Mouse (Mus musculus): Measurements from ENCODE around the gene Snn. TPM values are rescaled to one million over a fixed set of nuclear protein-coding genes. Genes with fewer than 3 reads are reported as not detected.

Snn gene
- polyA plus RNA-seq, 1 experiment from 2014 or later, result 170 TPM

DNA sequence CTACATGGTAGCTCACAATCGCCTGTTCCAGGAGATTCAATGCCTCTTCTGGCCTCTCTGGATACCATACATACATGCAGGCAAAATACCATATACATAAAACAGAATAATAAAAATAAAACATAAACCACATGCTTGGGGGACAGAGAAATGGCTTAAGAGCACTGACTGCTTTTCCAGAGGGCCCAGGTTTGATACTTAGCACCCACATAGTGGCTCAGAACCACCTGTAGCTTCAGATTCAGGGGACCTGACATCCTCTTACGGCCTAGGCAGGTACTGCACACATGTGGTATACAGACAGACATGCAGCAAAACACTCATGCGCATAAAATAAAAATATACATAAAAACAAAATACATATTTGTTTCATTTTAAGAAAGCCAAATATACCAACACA lies 25.6 kb downstream of the Snn start:
- Histone ChIP-seq H3K9ac (ENCODE audit: low read length) (no peak overlapping the region), H3K4me1 (ENCODE audit: control insufficient read depth, insufficient read depth, low read length) (peaks cover 18% of the 10 kb centered on the region; the same call in 1 of the 2 replicates), H3K4me3 (ENCODE audit: low read depth, low read length) (no peak overlapping the region), H3K4me2 (ENCODE audit: low read length) (no peak overlapping the region), H3K27ac (ENCODE audit: low read depth, low read length) (no peak overlapping the region), H3K27me3 (replicated peaks; ENCODE audit: control insufficient read depth, insufficient read depth, low read length) (no peaks in the 10 kb centered on the region), H3K36me3 (ENCODE audit: control insufficient read depth, insufficient read depth, low read length) (peaks cover 71% of the 10 kb centered on the region), H3K9me3 (replicated peaks; ENCODE audit: control insufficient read depth, low read length) (no peaks in the 10 kb centered on the region)
- ATAC-seq (no peak), DNase-seq (ENCODE audit: low spot score) (no peak)
- WGBS, result 96% methylated on average over 3 of the region's 3 CpGs

DNA sequence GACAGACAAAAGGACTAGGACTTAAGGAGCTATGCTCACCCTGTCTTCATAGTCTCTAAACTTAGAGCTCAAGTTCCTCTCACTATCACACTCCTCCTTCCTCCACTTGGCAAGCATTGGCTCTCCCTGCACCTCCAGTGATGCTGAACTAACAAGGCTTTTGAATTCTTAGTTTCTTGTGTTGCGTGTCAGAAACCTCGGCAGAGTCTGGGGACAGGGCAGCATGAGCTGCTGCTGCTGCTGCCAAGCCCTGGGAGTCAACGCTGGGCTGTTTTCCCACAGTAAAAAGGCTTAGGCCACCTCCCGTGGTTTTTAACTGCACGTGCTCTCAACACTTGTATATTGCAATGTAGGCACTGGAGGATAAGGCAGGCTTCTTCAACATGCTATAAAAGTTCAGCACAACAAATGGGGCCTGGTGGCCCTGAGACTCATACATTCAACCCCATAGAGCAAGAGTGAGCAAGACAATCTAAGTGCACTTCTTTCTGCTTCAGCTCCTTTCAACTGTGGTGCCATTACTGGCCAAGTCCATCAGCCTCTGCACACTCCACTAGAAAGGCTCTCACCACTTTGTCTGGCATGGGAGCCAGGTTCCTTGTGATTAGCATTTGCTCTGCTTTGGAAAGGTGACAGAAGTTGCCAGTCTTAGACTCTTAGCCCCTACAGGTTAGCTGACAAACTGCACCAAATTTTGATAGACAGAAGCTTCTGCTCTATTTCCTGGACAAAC lies 26.3 kb downstream of the Snn start:
- Histone ChIP-seq H3K9me3 (replicated peaks; ENCODE audit: control insufficient read depth, low read length) (no peaks in the 10 kb centered on the region), H3K27me3 (replicated peaks; ENCODE audit: control insufficient read depth, insufficient read depth, low read length) (no peaks in the 10 kb centered on the region), H3K4me3 (ENCODE audit: low read depth, low read length) (no peak overlapping the region), H3K27ac (ENCODE audit: low read depth, low read length) (0 out of 2 replicates have a peak overlapping the region, but pooled peaks have one; percentile 29), H3K36me3 (ENCODE audit: control insufficient read depth, insufficient read depth, low read length) (peaks cover 79% of the 10 kb centered on the region), H3K9ac (ENCODE audit: low read length) (no peak overlapping the region), H3K4me2 (ENCODE audit: low read length) (no peak overlapping the region), H3K4me1 (ENCODE audit: control insufficient read depth, insufficient read depth, low read length) (peaks cover 18% of the 10 kb centered on the region; the same call in 1 of the 2 replicates)
- ATAC-seq (peak; percentile 78), DNase-seq (ENCODE audit: low spot score) (peak; percentile 79)
- 13% methylated on average over 5 of the region's 5 CpGs for WGBS

DNA sequence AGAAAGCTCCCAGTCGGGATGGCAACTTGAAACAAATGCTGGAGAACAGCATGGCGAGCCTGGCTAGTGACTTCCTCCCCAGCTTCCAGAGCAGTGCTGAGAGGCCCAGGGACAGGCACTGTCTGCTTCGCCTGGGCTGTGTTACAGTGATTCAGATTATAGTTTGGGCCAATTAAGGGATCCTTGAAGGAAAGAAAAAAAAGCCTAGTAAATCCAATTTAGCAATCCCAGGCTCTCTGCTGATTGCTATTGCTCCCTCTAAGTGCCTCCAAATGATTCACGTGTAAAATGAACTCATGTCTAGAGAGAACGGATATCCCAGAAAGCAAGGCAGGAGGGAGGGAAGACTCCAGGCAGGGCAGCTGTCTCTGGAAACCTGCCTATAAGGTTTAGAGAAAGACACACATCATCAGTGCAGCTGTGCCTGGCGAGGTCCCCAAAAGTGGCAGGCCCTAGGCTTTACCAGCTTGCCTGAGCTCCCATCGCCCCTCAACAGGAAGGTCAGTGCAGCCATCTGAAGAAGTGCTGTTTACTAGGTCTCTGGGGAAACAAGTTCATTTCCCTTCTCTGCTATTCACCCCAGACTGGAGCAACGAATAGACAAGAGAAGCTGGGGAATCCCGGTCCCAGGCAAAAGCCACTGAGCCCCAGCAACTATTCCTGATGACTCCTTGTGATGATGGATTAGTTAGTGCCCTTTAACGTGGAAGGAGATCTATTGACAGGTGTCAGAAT lies 30.3 kb downstream of the Snn start:
- Histone ChIP-seq H3K4me1 (ENCODE audit: control insufficient read depth, insufficient read depth, low read length) (peaks cover 18% of the 10 kb centered on the region; the same call in 1 of the 2 replicates), H3K9ac (ENCODE audit: low read length) (no peak overlapping the region), H3K4me2 (ENCODE audit: low read length) (no peak overlapping the region), H3K4me3 (ENCODE audit: low read depth, low read length) (no peak overlapping the region), H3K27ac (ENCODE audit: low read depth, low read length) (no peak overlapping the region), H3K27me3 (replicated peaks; ENCODE audit: control insufficient read depth, insufficient read depth, low read length) (no peaks in the 10 kb centered on the region), H3K36me3 (ENCODE audit: control insufficient read depth, insufficient read depth, low read length) (peaks cover 53% of the 10 kb centered on the region), H3K9me3 (replicated peaks; ENCODE audit: control insufficient read depth, low read length) (no peaks in the 10 kb centered on the region)
- ATAC-seq (no peak), DNase-seq (ENCODE audit: low spot score) (no peak)
- WGBS, result 76% methylated on average over 10 of the region's 10 CpGs

DNA sequence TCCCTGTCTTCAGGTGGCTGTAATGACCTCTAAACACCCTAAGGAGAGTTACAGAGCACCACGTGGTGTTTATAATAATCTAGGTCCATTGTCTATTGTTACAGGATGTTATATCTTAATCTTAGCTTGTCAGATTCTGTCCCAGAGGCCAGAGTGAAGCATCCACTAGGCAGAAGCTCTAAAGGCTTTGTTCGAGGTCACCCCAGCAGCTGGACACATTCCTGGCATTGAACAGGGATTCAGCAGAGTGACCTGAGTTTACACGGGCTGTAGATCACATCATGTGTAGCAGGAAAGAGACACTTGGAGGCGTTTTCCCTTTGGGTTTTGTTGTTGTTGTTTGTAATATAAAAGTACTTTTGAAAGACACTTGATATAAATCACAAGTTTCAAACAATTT lies 31.3 kb downstream of the Snn start:
- peaks cover 48% of the 10 kb centered on the region for H3K36me3 ChIP-seq (ENCODE audit: control insufficient read depth, insufficient read depth, low read length)
- ATAC-seq (no peak), DNase-seq (ENCODE audit: low spot score) (no peak)
- no peak overlapping the region for H3K4me2 ChIP-seq (ENCODE audit: low read length)
- H3K4me1 ChIP-seq (ENCODE audit: control insufficient read depth, insufficient read depth, low read length), result 0 out of 2 replicates have a peak, but pooled peaks cover 12% of the 10 kb centered on the region
- no peaks in the 10 kb centered on the region for H3K27me3 ChIP-seq (replicated peaks; ENCODE audit: control insufficient read depth, insufficient read depth, low read length)
- H3K9ac ChIP-seq (ENCODE audit: low read length), result no peak overlapping the region
- 84% methylated on average over 4 of the region's 4 CpGs for WGBS
- no peaks in the 10 kb centered on the region for H3K9me3 ChIP-seq (replicated peaks; ENCODE audit: control insufficient read depth, low read length)
- H3K4me3 ChIP-seq (ENCODE audit: low read depth, low read length), result no peak overlapping the region
- H3K27ac ChIP-seq (ENCODE audit: low read depth, low read length), result no peak overlapping the region

DNA sequence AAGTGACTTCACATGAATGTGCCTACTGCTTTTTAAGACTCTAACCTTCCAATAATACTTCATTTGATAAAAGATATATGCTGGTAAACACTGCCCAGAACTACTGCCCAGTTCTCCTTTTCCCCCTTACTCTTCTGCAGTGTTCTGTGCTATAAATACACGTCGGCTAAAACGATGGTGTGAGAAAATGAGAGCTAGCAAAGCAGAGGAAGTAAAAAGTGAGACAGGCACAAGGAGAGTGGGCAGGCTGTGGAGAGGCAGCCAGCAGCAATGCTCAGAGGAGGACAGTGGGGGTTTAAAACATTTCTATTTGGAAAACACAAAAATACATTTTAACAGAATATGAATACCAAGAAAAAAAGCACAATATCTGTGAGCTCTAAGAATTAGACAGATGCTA lies 31.8 kb downstream of the Snn start:
- no peak overlapping the region for H3K9ac ChIP-seq (ENCODE audit: low read length)
- ATAC-seq (no peak), DNase-seq (ENCODE audit: low spot score) (no peak)
- no peak overlapping the region for H3K4me2 ChIP-seq (ENCODE audit: low read length)
- H3K36me3 ChIP-seq (ENCODE audit: control insufficient read depth, insufficient read depth, low read length), result peaks cover 44% of the 10 kb centered on the region
- H3K9me3 ChIP-seq (replicated peaks; ENCODE audit: control insufficient read depth, low read length), result no peaks in the 10 kb centered on the region
- no peaks in the 10 kb centered on the region for H3K27me3 ChIP-seq (replicated peaks; ENCODE audit: control insufficient read depth, insufficient read depth, low read length)
- H3K4me1 ChIP-seq (ENCODE audit: control insufficient read depth, insufficient read depth, low read length), result 0 out of 2 replicates have a peak, but pooled peaks cover 8% of the 10 kb centered on the region
- no peak overlapping the region for H3K27ac ChIP-seq (ENCODE audit: low read depth, low read length)
- H3K4me3 ChIP-seq (ENCODE audit: low read depth, low read length), result no peak overlapping the region
- 97% methylated on average over 3 of the region's 3 CpGs for WGBS

DNA sequence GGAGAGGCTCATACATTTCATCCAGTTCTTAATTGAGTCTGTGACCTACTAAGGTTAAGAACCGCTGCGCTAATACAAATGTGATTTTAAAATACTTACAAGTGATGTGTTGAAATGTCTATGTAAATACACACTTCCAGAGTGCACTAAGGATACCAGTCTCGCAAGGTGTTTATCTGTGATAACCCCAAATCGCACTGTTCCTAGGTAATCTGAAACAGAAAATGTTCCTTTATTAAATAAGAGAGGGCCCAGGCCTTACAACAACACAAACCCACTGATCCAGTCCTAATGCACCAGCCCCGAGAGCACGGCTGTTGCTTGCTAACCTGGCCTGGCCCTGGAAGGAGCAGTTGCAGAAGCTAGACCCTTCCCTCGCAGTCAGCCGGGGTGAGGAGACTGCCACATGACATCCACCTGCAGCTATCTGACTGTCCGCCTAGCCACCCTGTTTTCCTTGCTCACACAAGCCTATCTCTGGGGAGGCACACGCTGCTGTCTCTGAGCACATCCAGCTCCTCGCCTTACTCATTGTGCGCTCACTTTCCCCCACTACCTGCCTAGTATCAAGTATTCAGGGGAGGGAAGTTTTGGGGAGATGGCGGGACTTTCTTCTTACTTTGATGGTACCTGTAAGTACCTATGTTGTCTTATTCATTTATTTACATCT lies 33.1 kb downstream of the Snn start:
- H3K4me1 ChIP-seq (ENCODE audit: control insufficient read depth, insufficient read depth, low read length), result no peaks in the 10 kb centered on the region
- DNase-seq (ENCODE audit: low spot score) (no peak), ATAC-seq (no peak)
- no peaks in the 10 kb centered on the region for H3K9me3 ChIP-seq (replicated peaks; ENCODE audit: control insufficient read depth, low read length)
- no peak overlapping the region for H3K27ac ChIP-seq (ENCODE audit: low read depth, low read length)
- 91% methylated on average over 13 of the region's 13 CpGs for WGBS
- no peaks in the 10 kb centered on the region for H3K27me3 ChIP-seq (replicated peaks; ENCODE audit: control insufficient read depth, insufficient read depth, low read length)
- H3K4me3 ChIP-seq (ENCODE audit: low read depth, low read length), result no peak overlapping the region
- H3K9ac ChIP-seq (ENCODE audit: low read length), result no peak overlapping the region
- H3K36me3 ChIP-seq (ENCODE audit: control insufficient read depth, insufficient read depth, low read length), result peaks cover 35% of the 10 kb centered on the region
- no peak overlapping the region for H3K4me2 ChIP-seq (ENCODE audit: low read length)

DNA sequence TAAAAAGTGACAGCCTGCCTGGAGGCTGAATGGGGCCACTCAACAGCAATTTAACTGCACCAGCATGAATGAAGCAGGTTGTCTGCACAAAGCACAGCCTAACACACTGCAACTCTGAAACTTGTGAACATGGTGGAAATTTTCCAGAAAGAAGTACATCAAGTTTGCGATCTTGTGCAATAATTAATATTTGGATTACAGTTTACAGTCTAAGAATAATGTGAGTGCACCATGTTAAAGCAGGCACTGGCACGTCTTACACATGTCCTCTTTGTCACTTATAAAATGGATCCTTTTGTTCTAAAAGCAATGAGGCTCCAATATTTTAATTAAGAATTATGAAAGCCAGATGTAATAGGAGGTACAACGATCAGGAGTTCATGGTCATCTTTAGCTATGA lies 36.6 kb downstream of the Snn start:
- Histone ChIP-seq H3K36me3 (ENCODE audit: control insufficient read depth, insufficient read depth, low read length) (peaks cover 18% of the 10 kb centered on the region), H3K4me1 (ENCODE audit: control insufficient read depth, insufficient read depth, low read length) (no peaks in the 10 kb centered on the region), H3K27me3 (replicated peaks; ENCODE audit: control insufficient read depth, insufficient read depth, low read length) (no peaks in the 10 kb centered on the region), H3K9ac (ENCODE audit: low read length) (0 out of 2 replicates have a peak overlapping the region, but pooled peaks have one; percentile 13), H3K4me3 (ENCODE audit: low read depth, low read length) (no peak overlapping the region), H3K9me3 (replicated peaks; ENCODE audit: control insufficient read depth, low read length) (no peaks in the 10 kb centered on the region), H3K4me2 (ENCODE audit: low read length) (no peak overlapping the region), H3K27ac (ENCODE audit: low read depth, low read length) (no peak overlapping the region)
- ATAC-seq (no peak), DNase-seq (ENCODE audit: low spot score) (no peak)
- 79% methylated on average over 3 of the region's 3 CpGs for WGBS

DNA sequence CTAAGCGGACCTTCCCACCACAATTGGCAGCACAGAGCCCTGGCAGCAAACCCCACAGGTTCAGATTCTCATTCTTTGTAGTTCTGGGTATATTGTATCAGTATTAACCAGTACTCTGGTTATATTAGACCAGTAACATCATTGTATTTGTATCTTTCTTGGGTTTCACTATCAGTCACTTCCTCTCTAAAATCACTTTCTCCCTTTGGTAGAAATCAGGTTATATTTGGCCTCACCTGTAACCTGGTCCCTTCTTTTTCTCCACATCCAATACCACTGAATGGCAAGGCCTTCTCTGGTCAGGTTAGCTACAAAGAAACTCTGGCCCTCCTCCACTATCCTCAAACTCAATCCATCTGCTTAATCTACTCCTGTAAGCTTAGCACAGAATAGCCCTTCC lies 44.2 kb downstream of the Snn start:
- DNase-seq (ENCODE audit: low spot score) (no peak), ATAC-seq (no peak)
- Histone ChIP-seq H3K9me3 (replicated peaks; ENCODE audit: control insufficient read depth, low read length) (no peaks in the 10 kb centered on the region), H3K36me3 (ENCODE audit: control insufficient read depth, insufficient read depth, low read length) (peaks cover 19% of the 10 kb centered on the region), H3K27me3 (replicated peaks; ENCODE audit: control insufficient read depth, insufficient read depth, low read length) (no peaks in the 10 kb centered on the region), H3K4me1 (ENCODE audit: control insufficient read depth, insufficient read depth, low read length) (no peaks in the 10 kb centered on the region), H3K4me3 (ENCODE audit: low read depth, low read length) (no peak overlapping the region), H3K9ac (ENCODE audit: low read length) (no peak overlapping the region), H3K4me2 (ENCODE audit: low read length) (no peak overlapping the region), H3K27ac (ENCODE audit: low read depth, low read length) (no peak overlapping the region)
- WGBS, result 79% methylated on average over 1 of the region's 1 CpGs

Measured in forebrain, embryonic 14.5 days (tissue).